Mouse (Mus musculus): ENCODE measurements at regions not wholly inside any gene's neighbourhood (a gene's known extent, or its start where the extent isn't known, plus 50 kb on each side); places are given as distances from the start of the nearest gene placed in this dataset.

- H3K27ac ChIP-seq (ENCODE audit: low read depth, low read length): no peak overlapping the region
- ATAC-seq (ENCODE audit: low read depth): no peak
These were observed 50.3 kb upstream of the Fshr start for GRCm38 (mm10) chr17:89250811-89251210.

More at GRCm38 (mm10) chr17:89250811-89251210, 50.3 kb upstream of the Fshr start:
- no peak overlapping the region for H3K4me2 ChIP-seq (ENCODE audit: low read depth, low read length)
- H3K9ac ChIP-seq (replicated peaks; ENCODE audit: low read depth, low read length): no peak overlapping the region
- H3K9me3 ChIP-seq (ENCODE audit: control insufficient read depth, low read length): no peaks in the 10 kb centered on the region
- no peak overlapping the region for H3K4me3 ChIP-seq (ENCODE audit: low read depth, low read length)
- no peaks in the 10 kb centered on the region for H3K4me1 ChIP-seq (ENCODE audit: control insufficient read depth, insufficient read depth, low read length)
- WGBS: 77% methylated on average over 5 of the region's 5 CpGs
- H3K36me3 ChIP-seq (ENCODE audit: control insufficient read depth, insufficient read depth, low read length): no peaks in the 10 kb centered on the region
- no peaks in the 10 kb centered on the region for H3K27me3 ChIP-seq (ENCODE audit: control insufficient read depth, insufficient read depth, low read length)

Data from neural tube, embryonic 14.5 days (tissue).